Mouse (Mus musculus) MEL (cell line): Measurements from ENCODE around the gene Iqschfp.

Experiments
- CHD1 ChIP-seq: IDR thresholded peaks from 2 replicates; pipeline ENCODE4 v1.6.1; 2012; ENCODE audit warnings: low read depth, mild to moderate bottlenecking, inconsistent platforms, low read length, improper control_type of control experiment
- CTCF ChIP-seq, 3 experiments: IDR thresholded peaks in 2 of 3; conservative IDR thresholded peaks in 1 of 3; 2 replicates each; pipeline ENCODE4 v1.5.1; 2011 to 2012; ENCODE audit warnings: low read length in 3 of 3, low read depth in 2 of 3, mild to moderate bottlenecking in 2 of 3, improper control_type of control experiment in 1 of 3, inconsistent platforms in 1 of 3, mixed read lengths in 1 of 3, moderate library complexity in 1 of 3; ENCODE audit not compliant: control insufficient read depth in 1 of 3, insufficient read depth in 1 of 3, poor library complexity in 1 of 3, severe bottlenecking in 1 of 3
- E2F4 ChIP-seq: IDR thresholded peaks from 2 replicates; pipeline ENCODE4 v1.6.1; 2011; ENCODE audit warnings: low read depth, low read length, improper control_type of control experiment, borderline replicate concordance
- ETS1 ChIP-seq: IDR thresholded peaks from 2 replicates; pipeline ENCODE4 v1.6.1; 2012; ENCODE audit warnings: low read depth, mild to moderate bottlenecking, inconsistent platforms, low read length, improper control_type of control experiment, moderate library complexity
- GATA1 ChIP-seq: IDR thresholded peaks from 2 replicates; pipeline ENCODE4 v1.6.1; 2011; ENCODE audit warnings: low read depth, low read length, improper control_type of control experiment
- HCFC1 ChIP-seq: IDR thresholded peaks from 2 replicates; pipeline ENCODE4 v1.6.1; 2012; ENCODE audit warnings: low read depth, mild to moderate bottlenecking, inconsistent platforms, low read length, improper control_type of control experiment, moderate library complexity
- MAX ChIP-seq: IDR thresholded peaks from 2 replicates; pipeline ENCODE4 v1.6.1; 2011; ENCODE audit warnings: low read length, improper control_type of control experiment
- MAZ ChIP-seq: IDR thresholded peaks from 2 replicates; pipeline ENCODE4 v1.6.1; 2012; ENCODE audit warnings: low read depth, mild to moderate bottlenecking, inconsistent platforms, low read length, improper control_type of control experiment
- POLR2A ChIP-seq, 2 experiments: IDR thresholded peaks; 2 replicates each; pipeline ENCODE4 v1.6.1; 2011 to 2012; ENCODE audit warnings: low read length in 2 of 2, mild to moderate bottlenecking in 2 of 2, control low read depth in 1 of 2, improper control_type of control experiment in 1 of 2, low read depth in 1 of 2, moderate library complexity in 1 of 2; ENCODE audit not compliant: control insufficient read depth in 1 of 2, insufficient read depth in 1 of 2, poor library complexity in 1 of 2
- RCOR1 ChIP-seq: IDR thresholded peaks from 2 replicates; pipeline ENCODE4 v1.6.1; 2012; ENCODE audit warnings: low read depth, mild to moderate bottlenecking, inconsistent platforms, low read length, improper control_type of control experiment
- TCF12 ChIP-seq: IDR thresholded peaks from 2 replicates; pipeline ENCODE4 v1.6.1; 2014; ENCODE audit warnings: low read depth, mild to moderate bottlenecking, inconsistent platforms, low read length, improper control_type of control experiment, moderate library complexity

- TF ChIP-seq CTCF (IDR thresholded peaks at IDR 0.05 in 2 of 3, conservative IDR thresholded peaks at IDR 0.05 in 1 of 3; ENCODE audit: control insufficient read depth in 1 of 3, insufficient read depth in 1 of 3, low read depth in 2 of 3, low read length in 3 of 3, poor library complexity in 1 of 3, severe bottlenecking in 1 of 3) (no peak), MAZ (no peak), MAX (no peak), RCOR1 (no peak), ETS1 (no peak), POLR2A (IDR thresholded peaks at IDR 0.05; ENCODE audit: control insufficient read depth in 1 of 2, insufficient read depth in 1 of 2, low read depth in 1 of 2, low read length in 2 of 2, poor library complexity in 1 of 2) (no peak), GATA1 (no peak), TCF12 (no peak), E2F4 (no peak), CHD1 (no peak), HCFC1 (no peak)
Measured at GRCm38 (mm10) chr3:67983329-67983728, 91.3 kb downstream of the Iqschfp start.
